Mouse (Mus musculus) ES-E14 (cell line): Measurements from ENCODE around the gene Zfp423. TPM values are rescaled to one million over a fixed set of nuclear protein-coding genes. Genes with fewer than 3 reads are reported as not detected.
A peak's percentile ranks its signal among the peaks of the same experiment; 100 is the strongest.

ENCODE experiments used
- DNase-seq: peaks from one replicate; pipeline ENCODE4 v3.0.0-alpha.2; 2013; ENCODE audit warnings: low read depth, low spot score
- H3K27ac ChIP-seq: 2 replicates; pipeline ENCODE4 v1.5.1; 2012; ENCODE audit warnings: low read depth, mild to moderate bottlenecking, low read length, moderate library complexity, mixed read lengths; ENCODE audit not compliant: poor library complexity, insufficient read depth, severe bottlenecking
- H3K36me3 ChIP-seq: 2 replicates; pipeline ENCODE4 v1.6.1; 2012; ENCODE audit warnings: mild to moderate bottlenecking, low read length, moderate library complexity, mixed read lengths; ENCODE audit not compliant: control insufficient read depth, poor library complexity, insufficient read depth, severe bottlenecking
- H3K4me1 ChIP-seq, 2 experiments: fragments of 150-350 bp in 1 of 2; sonication (generic) in 1 of 2; 2 replicates each; pipeline ENCODE4 v1.6.1; 2012; ENCODE audit warnings: low read length in 2 of 2, mild to moderate bottlenecking in 1 of 2, mixed read lengths in 1 of 2; ENCODE audit not compliant: control insufficient read depth in 2 of 2, insufficient read depth in 2 of 2, poor library complexity in 1 of 2
- H3K4me3 ChIP-seq, 2 experiments: fragments of 150-350 bp in 1 of 2; sonication (generic) in 1 of 2; 2 replicates each; pipeline ENCODE4 v1.5.1; 2012; ENCODE audit warnings: low read length in 2 of 2, low read depth in 1 of 2, mild to moderate bottlenecking in 1 of 2, mixed read lengths in 1 of 2; ENCODE audit not compliant: insufficient read depth in 1 of 2, poor library complexity in 1 of 2, severe bottlenecking in 1 of 2
- H3K9ac ChIP-seq: 2 replicates; pipeline ENCODE4 v1.6.1; 2012; ENCODE audit warnings: low read depth, mild to moderate bottlenecking, low read length, mixed read lengths; ENCODE audit not compliant: poor library complexity, insufficient read depth, severe bottlenecking
- H3K9me3 ChIP-seq: fragments of 150-350 bp; sonication (generic); 2 replicates; pipeline ENCODE4 v1.6.1; 2012; ENCODE audit warnings: low read depth, mild to moderate bottlenecking, low read length; ENCODE audit not compliant: control insufficient read depth, insufficient read depth
- CHD2 ChIP-seq: IDR thresholded peaks from 2 replicates; pipeline ENCODE4 v1.6.1; 2014; ENCODE audit warnings: mild to moderate bottlenecking, low read depth, low read length, inconsistent platforms
- HCFC1 ChIP-seq: IDR thresholded peaks from 2 replicates; pipeline ENCODE4 v1.6.1; 2012; ENCODE audit warnings: low read length, inconsistent platforms, borderline replicate concordance; ENCODE audit not compliant: insufficient read depth
- MAFK ChIP-seq: IDR thresholded peaks from 2 replicates; pipeline ENCODE4 v1.6.1; 2014; ENCODE audit warnings: mild to moderate bottlenecking, low read depth, low read length, inconsistent platforms; ENCODE audit not compliant: insufficient read depth
- ZC3H11A ChIP-seq: IDR thresholded peaks from 2 replicates; pipeline ENCODE4 v1.6.1; 2012; ENCODE audit warnings: low read depth, mild to moderate bottlenecking, inconsistent platforms, low read length, borderline replicate concordance
- ZNF384 ChIP-seq: IDR thresholded peaks from 2 replicates; pipeline ENCODE4 v1.6.1; 2012; ENCODE audit warnings: low read depth, low read length, inconsistent platforms
- in situ Hi-C, 2 experiments: fragments of 600-800 bp; cut with MboI; formaldehyde crosslinking; loops; one replicate each; pipeline ENCODE4 v1.15.1; 2025; ENCODE audit warnings: low sequenced_read_pairs in 2 of 2, inconsistent platforms in 1 of 2; ENCODE audit not compliant: unreplicated experiment in 2 of 2
- total RNA-seq: library from RNA; depleted of rRNA; stranded (reverse); fragments of 300-350 nt; gene quantifications from 2 replicates; pipeline ENCODE4 v1.2.3, GENCODE M21; 2012

Zfp423 gene
- total RNA-seq, 1 experiment = 23.2 TPM

DNA sequence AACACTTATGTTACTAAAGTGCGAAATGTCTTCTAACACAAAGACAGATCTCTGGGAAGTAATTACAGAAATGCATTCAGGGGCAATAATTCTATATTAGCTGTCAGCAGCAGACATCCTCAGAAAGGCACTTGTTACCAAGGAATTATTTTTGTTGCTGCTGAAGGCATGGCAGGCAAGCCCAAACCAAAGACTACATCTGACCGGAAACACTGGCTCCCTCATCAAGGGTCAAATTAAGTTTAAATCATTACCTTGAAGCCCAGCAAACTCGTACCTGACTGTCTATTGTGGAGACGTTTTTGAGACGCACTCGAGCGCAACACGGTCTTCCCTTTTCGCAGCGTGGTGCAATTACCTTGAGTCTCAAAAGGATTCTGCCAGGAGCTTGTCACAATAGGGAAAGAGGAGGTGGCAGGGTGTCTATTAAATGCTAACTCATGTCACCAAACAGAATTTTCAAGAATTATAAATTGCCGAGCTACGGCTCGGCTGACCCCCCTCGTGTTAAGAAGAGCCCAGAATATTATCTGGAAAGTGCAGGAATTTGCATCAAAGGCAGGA lies 86.3 kb downstream of the Zfp423 start:
- H3K9me3 ChIP-seq = no peaks in the 10 kb centered on the region
- in situ Hi-C loops = no loop called here
- peaks cover 6 to 11% of the 10 kb centered on the region in 2 experiments for H3K4me1 ChIP-seq

DNA sequence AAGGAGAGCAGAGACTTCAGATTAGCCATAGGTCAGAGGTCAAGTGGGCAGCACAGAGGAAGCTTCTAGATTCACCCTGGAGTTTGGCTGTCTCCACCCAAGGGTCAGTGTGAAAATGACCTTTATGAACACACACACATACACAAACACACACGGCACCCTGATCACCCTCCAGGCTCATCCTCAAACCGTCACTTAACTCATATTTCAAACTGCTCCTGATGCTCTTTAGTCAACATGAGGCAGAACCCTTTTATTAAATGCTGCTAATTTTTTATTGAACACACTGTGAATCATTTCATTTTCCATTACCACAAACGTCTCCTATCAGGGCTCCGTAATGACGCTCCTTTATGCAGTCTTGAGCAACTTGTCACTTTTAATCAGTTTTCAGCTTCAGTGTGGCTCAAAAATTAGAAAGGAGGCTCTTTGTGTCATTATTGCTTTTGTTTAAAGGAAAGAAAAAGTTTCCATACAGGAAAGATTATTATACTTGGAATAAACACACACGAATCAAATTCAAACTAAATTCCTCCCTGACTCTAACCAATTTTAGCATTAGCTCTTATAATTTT lies 87.0 kb downstream of the Zfp423 start:
- Histone ChIP-seq H3K9ac (no peak overlapping the region), H3K4me3 (no peak overlapping the region), H3K4me1 (peaks cover 6 to 11% of the 10 kb centered on the region in 2 experiments), H3K36me3 (no peaks in the 10 kb centered on the region), H3K27ac (no peak overlapping the region), H3K9me3 (no peaks in the 10 kb centered on the region)
- in situ Hi-C loops = no loop called here
- DNase-seq = no peak
- TF ChIP-seq CHD2 (no peak), MAFK (no peak)

More for the DNA sequence above, 86.3 kb downstream of the Zfp423 start:
- H3K4me3 ChIP-seq = no peak overlapping the region
- no peak for TF ChIP-seq ZC3H11A
- TF ChIP-seq ZNF384 = no peak
- no peak for TF ChIP-seq CHD2
- no peak for TF ChIP-seq HCFC1
- TF ChIP-seq MAFK = no peak
- H3K36me3 ChIP-seq = no peaks in the 10 kb centered on the region
- no peak for DNase-seq
- no peak overlapping the region; the same call in 1 of the 2 replicates for H3K27ac ChIP-seq
- no peak overlapping the region for H3K9ac ChIP-seq

DNA sequence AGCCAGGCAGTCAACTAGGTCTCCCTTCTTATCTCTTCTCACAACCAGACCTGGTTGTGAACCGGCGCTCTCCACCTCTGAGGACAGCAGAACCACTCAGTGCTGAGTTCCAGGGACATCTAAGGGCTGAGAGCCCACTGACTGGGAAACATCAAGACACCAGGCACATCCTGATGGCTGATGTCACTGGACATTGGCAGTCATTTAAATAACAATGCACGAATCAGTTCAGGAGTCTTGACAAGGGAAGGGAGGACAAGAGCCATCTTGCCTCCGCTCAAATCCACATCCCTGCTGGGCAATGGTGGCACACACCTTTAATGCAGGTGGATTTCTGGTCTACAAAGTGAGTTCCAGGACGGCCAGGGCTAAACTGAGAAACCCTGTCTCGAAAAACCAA lies 92.8 kb downstream of the Zfp423 start:
- H3K4me1 ChIP-seq = peaks cover 4 to 11% of the 10 kb centered on the region in 2 experiments; a peak in 2 of 4 replicates
- no peak overlapping the region for H3K27ac ChIP-seq
- in situ Hi-C loops = no loop called here

DNA sequence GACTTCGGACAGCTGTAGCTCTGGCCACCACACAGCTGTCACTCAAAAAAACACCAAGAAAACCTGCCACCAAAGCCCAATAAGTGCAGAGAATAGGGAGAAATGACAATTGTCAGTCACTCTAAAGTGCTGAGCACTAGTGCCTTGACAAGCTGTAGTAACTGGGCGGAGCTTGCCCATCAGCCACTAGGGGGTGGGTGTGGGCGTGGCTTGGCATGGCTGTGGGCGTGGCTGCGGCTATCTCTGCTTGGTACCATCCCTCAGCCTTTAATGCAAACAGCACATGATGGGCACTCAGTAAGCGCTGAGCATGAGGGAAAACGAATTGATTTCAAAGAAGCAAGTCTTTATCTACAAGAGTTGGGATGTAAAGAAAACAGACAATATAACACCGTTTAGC lies 95.2 kb downstream of the Zfp423 start:
- DNase-seq = peak; percentile 43
- H3K9me3 ChIP-seq = no peaks in the 10 kb centered on the region
- TF ChIP-seq HCFC1 (no peak), CHD2 (no peak), ZC3H11A (no peak), MAFK (no peak), ZNF384 (no peak)
- H3K4me1 ChIP-seq = peaks cover 4 to 9% of the 10 kb centered on the region in 2 experiments; a peak in 1 of 4 replicates
- H3K27ac ChIP-seq = no peak overlapping the region
- in situ Hi-C loops = no loop called here
- H3K36me3 ChIP-seq = peaks cover under 1% of the 10 kb centered on the region; the same call in 1 of the 2 replicates
- no peak overlapping the region for H3K4me3 ChIP-seq
- H3K9ac ChIP-seq = no peak overlapping the region

More for the DNA sequence above, 92.8 kb downstream of the Zfp423 start:
- H3K36me3 ChIP-seq = no peaks in the 10 kb centered on the region
- TF ChIP-seq ZNF384 (no peak), ZC3H11A (no peak), HCFC1 (no peak), CHD2 (no peak), MAFK (no peak)
- no peaks in the 10 kb centered on the region for H3K9me3 ChIP-seq
- H3K9ac ChIP-seq = no peak overlapping the region
- H3K4me3 ChIP-seq = no peak overlapping the region
- DNase-seq = no peak
